Mouse (Mus musculus): ENCODE measurements at regions not wholly inside any gene's neighbourhood (a gene's known extent, or its start where the extent isn't known, plus 50 kb on each side); places are given as distances from the start of the nearest gene placed in this dataset.
"Not testable (repeated sequence)": the region's sequence is repeated elsewhere in the genome, so short reads cannot be mapped to it uniquely, and the experiment has no call there.

- DNase-seq (ENCODE audit: low spot score in 2 of 2) = peak; percentile 51 to 77
Measured at GRCm38 (mm10) chr9:25655767-25656513, 174.6 kb downstream of the Eepd1 start.

GRCm38 (mm10) chr9:25656534-25656933 lies 175.2 kb downstream of the Eepd1 start:
- no peak for DNase-seq (ENCODE audit: low spot score in 2 of 2)

DNA sequence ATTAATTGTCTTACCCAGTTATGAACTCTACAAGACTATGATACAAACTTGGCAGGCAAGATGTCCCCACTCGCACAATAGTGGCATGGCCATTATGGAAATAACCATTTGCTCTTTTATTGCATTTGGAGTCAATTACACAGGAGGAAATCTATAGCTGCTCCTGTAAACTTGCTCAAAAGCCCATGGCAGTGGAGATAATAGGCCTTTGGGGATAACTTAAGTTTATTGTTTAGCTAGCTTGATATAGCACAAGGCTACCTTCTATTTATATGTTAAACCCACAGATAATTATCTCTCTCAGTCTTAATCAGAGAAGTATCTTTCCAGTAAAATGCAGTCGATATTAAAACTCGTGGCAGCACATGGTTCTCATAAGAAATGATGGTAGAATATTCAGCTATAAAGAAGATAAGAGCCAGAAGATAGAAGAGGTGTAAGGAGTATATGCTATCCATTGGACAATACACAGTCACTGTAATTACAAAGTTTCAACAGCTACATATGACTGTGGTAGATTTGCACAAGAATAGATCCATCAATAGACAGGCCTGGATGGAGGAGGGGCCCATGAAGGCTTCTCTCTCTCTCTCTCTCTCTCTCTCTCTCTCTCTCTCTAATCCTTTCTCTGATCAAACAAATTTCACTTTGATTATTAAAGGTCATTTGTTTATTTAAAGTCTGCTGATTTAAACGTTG lies 202.4 kb downstream of the Eepd1 start:
- DNase-seq (ENCODE audit: low spot score in 2 of 2) = no peak

DNA sequence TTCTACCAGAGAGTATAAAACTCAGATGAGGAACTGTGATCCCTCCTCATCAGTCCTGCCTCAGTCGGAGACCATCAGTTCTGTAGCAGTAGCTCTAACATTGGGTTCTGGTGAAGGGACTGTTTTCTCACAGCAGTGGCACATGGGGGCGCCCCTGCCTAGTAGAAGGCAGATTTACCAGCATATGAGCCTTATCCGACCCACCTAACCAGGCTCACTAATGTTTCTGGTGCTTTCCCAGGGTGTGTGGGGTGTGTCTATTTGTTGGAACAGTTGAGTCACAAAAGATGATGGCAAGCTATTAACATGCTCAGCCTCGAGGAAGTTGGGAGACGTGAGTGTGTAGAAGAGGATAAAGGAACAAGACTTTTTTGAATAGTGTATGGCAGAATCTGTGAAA lies 212.3 kb downstream of the Eepd1 start:
- DNase-seq (ENCODE audit: low spot score in 2 of 2) = peak; percentile 43 to 76

- no peak for DNase-seq (ENCODE audit: low spot score in 2 of 2)
Measured at GRCm38 (mm10) chr9:25695018-25695417, 213.7 kb downstream of the Eepd1 start.

DNA sequence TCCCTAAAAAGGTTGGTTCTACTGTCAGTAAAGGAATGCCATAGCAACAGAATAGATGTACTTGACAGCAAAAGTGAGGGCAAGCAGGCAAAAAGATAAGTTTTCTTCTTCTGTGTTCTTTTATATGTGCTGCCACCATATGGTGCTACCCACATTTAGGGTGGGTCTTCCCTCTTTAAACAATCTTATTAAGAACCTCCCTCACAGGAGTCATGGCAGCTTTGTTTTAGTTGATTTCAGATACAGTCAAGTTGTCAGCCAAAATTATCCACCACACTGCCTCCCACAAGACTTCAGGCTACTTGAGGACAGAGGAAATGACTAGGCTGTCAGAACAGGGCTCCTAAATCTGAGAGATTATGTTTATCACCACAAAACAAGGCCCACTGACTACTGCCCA lies 232.3 kb downstream of the Eepd1 start:
- peak; percentile 1 to 23 for DNase-seq (ENCODE audit: low spot score in 2 of 2)

- DNase-seq (ENCODE audit: low spot score in 2 of 2) = no peak
Measured at GRCm38 (mm10) chr9:25744162-25744561, 262.8 kb downstream of the Eepd1 start.

DNA sequence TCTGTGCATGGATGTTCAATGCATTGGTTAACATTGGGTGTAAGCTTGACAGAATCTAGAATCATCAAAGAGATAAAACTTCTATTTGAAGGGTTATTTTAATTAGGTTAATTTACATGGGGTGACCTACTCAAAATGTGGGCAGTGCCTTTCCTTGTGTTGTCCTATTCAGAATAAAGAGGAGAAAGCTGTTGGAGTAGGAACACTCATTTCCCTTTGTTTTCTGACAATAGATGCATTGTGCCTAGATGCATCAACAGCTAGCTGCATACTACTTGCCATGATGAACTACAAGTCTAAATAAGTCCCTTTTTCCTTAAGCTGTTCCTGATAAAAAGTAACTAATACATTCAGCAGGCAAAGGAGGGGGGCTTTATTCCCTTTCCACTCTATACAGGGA lies 269.8 kb downstream of the Eepd1 start:
- DNase-seq (ENCODE audit: low spot score in 2 of 2) = no peak

GRCm38 (mm10) chr9:25773899-25774298 lies 292.6 kb downstream of the Eepd1 start:
- DNase-seq (ENCODE audit: low spot score in 2 of 2) = no peak

DNA sequence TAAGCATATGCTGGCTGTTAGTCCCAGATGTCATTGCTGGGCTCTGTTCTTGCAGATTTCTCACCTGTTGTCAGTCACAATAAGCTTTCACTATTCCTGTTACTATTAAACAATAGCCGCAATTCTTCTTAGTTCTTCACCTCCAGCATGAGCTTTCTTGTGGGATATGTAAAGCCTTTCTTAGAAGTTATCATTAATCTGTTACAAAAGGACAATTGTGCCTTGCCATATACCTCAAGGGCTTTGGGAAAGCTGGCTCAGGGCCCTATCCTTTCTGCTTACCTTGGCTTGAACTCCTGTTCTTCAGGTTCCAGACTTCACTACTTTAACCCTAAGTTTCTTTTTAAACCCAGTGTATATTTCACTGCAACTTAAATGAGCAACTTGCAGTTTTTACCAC lies 301.3 kb downstream of the Eepd1 start:
- DNase-seq (ENCODE audit: low spot score in 2 of 2) = no peak

DNA sequence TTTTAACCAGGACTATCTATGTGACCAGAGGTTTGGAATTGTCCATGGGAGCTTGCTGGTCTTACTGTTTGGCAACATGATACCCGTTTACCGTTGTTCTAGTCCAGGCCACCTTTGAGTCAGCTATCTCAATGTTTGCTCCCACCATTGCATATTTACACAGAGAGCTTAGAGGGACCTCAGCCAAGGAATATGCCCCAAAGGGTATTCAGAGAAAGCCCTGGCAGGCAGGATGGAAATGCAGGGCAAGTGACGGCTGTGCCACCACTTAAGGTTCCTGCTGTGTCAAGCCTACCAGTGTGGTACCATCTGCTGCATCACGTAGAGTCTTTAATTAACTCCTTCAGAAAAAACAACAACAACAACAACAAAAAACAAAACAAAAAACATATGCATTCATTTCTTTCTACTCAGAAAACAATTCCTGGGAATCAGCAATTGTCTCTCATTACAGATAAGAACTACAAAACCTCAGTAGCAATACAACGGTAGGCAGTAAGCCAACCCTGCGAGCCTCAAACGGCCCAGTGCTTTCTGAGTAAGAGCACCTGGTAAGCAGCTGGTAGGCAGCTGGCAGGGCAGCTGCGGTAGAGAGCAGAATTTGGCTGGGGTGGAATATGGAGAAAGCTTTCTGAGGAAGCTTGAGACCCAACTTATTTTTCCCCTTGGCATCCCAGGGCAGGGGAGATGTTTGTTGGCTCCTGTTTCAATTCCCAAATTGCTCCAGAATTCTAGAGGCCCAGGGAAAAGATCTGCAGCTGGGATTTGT lies 314.0 kb downstream of the Eepd1 start:
- no peak for DNase-seq (ENCODE audit: low spot score in 2 of 2)

- DNase-seq (ENCODE audit: low spot score in 2 of 2) = no peak
Measured at GRCm38 (mm10) chr9:25809562-25809961, 328.2 kb downstream of the Eepd1 start.

DNA sequence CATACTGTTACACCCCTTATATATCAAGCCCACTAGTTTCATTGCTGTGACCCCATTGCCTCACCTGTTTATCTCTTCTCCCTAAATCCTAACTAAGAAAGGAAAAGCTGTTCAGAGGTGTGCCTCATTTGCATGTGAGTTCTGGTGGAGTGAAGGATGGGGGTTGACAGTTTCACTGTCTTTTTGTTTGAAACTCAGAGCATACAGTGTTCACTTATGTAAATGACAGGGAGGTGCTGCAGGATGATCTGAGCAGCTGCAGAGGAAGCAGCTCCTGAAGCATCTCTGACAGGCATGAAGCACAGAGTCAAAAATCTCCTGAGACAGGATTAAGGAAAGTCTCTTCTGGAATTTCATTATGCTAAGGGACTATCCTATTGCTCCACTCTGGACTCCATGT lies 351.9 kb downstream of the Eepd1 start:
- no peak for DNase-seq (ENCODE audit: low spot score in 2 of 2)

DNA sequence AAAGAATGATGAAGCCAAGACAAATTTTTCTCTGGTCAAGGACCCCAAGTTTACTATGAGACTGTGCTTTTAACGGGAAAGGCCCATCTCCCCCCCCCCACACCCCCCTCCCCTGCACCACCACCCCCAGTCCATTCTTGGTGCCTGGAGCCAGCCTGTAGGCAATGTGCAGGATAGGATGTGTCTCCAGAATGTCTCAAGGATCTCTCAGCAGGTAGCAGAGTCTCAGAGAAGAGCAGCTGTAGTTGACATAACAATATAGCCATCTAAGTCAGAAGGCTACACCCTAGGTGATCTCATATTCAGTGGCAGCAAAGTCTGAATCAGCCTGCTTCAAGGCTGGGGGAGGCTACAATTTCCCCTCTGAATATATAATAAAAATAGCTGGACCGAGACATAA lies 368.6 kb downstream of the Eepd1 start:
- DNase-seq (ENCODE audit: low spot score in 2 of 2) = not testable (repeated sequence)

- not testable (repeated sequence) for DNase-seq (ENCODE audit: low spot score in 2 of 2)
Measured at GRCm38 (mm10) chr9:25850608-25851007, 369.3 kb downstream of the Eepd1 start.

DNA sequence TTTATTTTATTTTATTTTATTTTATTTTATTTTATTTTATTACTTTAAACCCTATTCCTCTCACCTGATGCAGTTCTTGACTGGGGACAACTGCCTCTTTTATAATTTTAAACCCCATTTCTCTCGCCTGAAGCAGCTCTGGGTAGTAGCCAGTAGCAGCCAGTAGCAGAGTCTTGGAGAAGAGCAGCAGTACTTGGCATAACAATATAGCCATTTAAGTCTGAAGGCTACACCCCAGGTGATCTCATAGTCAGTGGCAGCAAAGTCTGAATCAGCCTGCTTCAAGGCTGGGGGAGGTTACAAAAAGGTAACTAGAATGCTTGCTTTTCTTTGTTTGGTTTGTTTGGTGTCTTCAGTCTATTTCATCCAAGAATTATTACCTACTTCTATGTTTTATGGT lies 373.2 kb downstream of the Eepd1 start:
- DNase-seq (ENCODE audit: low spot score in 2 of 2) = no peak

GRCm38 (mm10) chr9:25870260-25870659 lies 388.9 kb downstream of the Eepd1 start:
- DNase-seq (ENCODE audit: low spot score in 2 of 2) = peak in 1 of 2 experiments; percentile 1

- peak; percentile 3 to 43 for DNase-seq (ENCODE audit: low spot score in 2 of 2)
Measured at GRCm38 (mm10) chr9:25896333-25896905, 415.1 kb downstream of the Eepd1 start.
